Mouse (Mus musculus) kidney, embryonic 16.5 days (tissue): ENCODE results near the gene Olfr686. TPM values are rescaled to one million over a fixed set of nuclear protein-coding genes. Genes with fewer than 3 reads are reported as not detected.

Source experiments
- ATAC-seq: fragments of 200-750 bp; cut with Nextera tagmentation; 2 replicates; pipeline ENCODE4 v1.8.0; 2017; ENCODE audit warnings: moderate TSS enrichment; ENCODE audit not compliant: low FRiP score, low TSS enrichment
- H3K27ac ChIP-seq: fragments of 300-500 bp; sonication (generic); 2 replicates; pipeline ENCODE4 v1.5.1; 2014; ENCODE audit warnings: low read length
- H3K27me3 ChIP-seq: fragments of 300-500 bp; sonication (generic); 2 replicates; pipeline ENCODE4 v1.6.1; 2014; ENCODE audit warnings: low read length, control low read depth, mixed read lengths; ENCODE audit not compliant: insufficient read depth
- H3K36me3 ChIP-seq: fragments of 300-500 bp; sonication (generic); 2 replicates; pipeline ENCODE4 v1.6.1; 2014; ENCODE audit warnings: low read length, control low read depth, mixed read lengths; ENCODE audit not compliant: insufficient read depth
- H3K4me1 ChIP-seq: fragments of 300-500 bp; sonication (generic); 2 replicates; pipeline ENCODE4 v1.6.1; 2014; ENCODE audit warnings: low read length, control low read depth, mixed read lengths; ENCODE audit not compliant: insufficient read depth
- H3K4me2 ChIP-seq: fragments of 300-500 bp; sonication (generic); replicated peaks from 2 replicates; pipeline ENCODE4 v1.6.1; 2014; ENCODE audit warnings: low read depth, low read length
- H3K4me3 ChIP-seq: fragments of 300-500 bp; sonication (generic); 2 replicates; pipeline ENCODE4 v1.5.1; 2014; ENCODE audit warnings: mild to moderate bottlenecking, low read length
- H3K9ac ChIP-seq: fragments of 300-500 bp; sonication (generic); replicated peaks from 2 replicates; pipeline ENCODE4 v1.6.1; 2014; ENCODE audit warnings: low read length
- H3K9me3 ChIP-seq: fragments of 300-500 bp; sonication (generic); 2 replicates; pipeline ENCODE4 v1.6.1; 2016; ENCODE audit warnings: low read length, control low read depth
- WGBS: fragments of 180-500 bp; shearing (Covaris S2); extraction: QIAGEN DNeasy Blood & Tissue Kit; methylation state at CpG from one replicate; pipeline ENCODE4 v1.1.7; 2014; 5-methylcytosine and 5-hydroxymethylcytosine counted together
- polyA plus RNA-seq: library from polyadenylated mRNA; unstranded; fragments of >200 nt; fragmentation: Nextera tagmentation; extraction: Ambion mirVana; gene quantifications from 2 replicates; pipeline ENCODE4 v1.2.1, GENCODE M21; 2015

Gene Olfr686
- polyA plus RNA-seq = not detected in 2 replicates

DNA sequence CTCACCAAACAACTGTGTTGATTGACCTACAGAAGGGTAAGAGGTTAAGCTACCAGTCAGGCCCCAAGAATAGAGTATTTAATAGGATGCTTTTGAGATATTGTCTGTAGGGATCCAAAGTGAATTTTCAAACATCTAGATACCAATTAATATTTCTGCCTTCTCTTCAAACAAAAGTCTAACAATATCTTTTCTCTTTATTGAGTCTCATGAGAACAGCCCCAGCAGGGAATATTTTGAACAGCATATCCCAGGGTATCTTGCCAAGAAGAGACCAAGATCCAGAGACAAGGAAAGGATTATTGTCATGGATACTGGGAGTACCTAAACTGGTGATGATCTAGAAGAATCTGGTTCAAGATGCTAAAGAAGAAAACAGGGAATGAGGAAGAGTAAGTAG is at the start of gene Olfr686:
Olfr686 (minus strand) TSS at position 101 of the 400 bp plus-strand sequence.
- no peak within 1 kb of the TSS for H3K27ac ChIP-seq
- no peak within 1 kb of the TSS for H3K9ac ChIP-seq
- no peak for ATAC-seq
- H3K27me3 ChIP-seq = no peaks in the 10 kb centered on the region
- H3K4me2 ChIP-seq = no peak within 1 kb of the TSS
- H3K36me3 ChIP-seq = no peaks in the 10 kb centered on the region
- no peak within 1 kb of the TSS for H3K4me3 ChIP-seq
- H3K9me3 ChIP-seq = no peaks in the 10 kb centered on the region
- no peaks in the 10 kb centered on the region for H3K4me1 ChIP-seq

- 62% methylated on average over 5 of the region's 5 CpGs for WGBS
- no peak overlapping the region for H3K4me3 ChIP-seq
- no peaks in the 10 kb centered on the region for H3K36me3 ChIP-seq
- no peak for ATAC-seq
- no peaks in the 10 kb centered on the region for H3K4me1 ChIP-seq
- no peak overlapping the region for H3K27ac ChIP-seq
- H3K4me2 ChIP-seq = no peak overlapping the region
- H3K9ac ChIP-seq = no peak overlapping the region
- H3K9me3 ChIP-seq = no peaks in the 10 kb centered on the region
- no peaks in the 10 kb centered on the region for H3K27me3 ChIP-seq
These were observed 49.4 kb upstream of the Olfr686 start for GRCm38 (mm10) chr7:105256656-105257055.

- 61% methylated on average over 1 of the region's 1 CpGs for WGBS
- no peaks in the 10 kb centered on the region for H3K9me3 ChIP-seq
- no peak overlapping the region for H3K4me2 ChIP-seq
- no peak overlapping the region for H3K9ac ChIP-seq
- no peak overlapping the region for H3K27ac ChIP-seq
- no peak overlapping the region for H3K4me3 ChIP-seq
- no peaks in the 10 kb centered on the region for H3K27me3 ChIP-seq
- ATAC-seq = no peak
- H3K36me3 ChIP-seq = no peaks in the 10 kb centered on the region
- no peaks in the 10 kb centered on the region for H3K4me1 ChIP-seq
These were observed 40.9 kb upstream of the Olfr686 start for GRCm38 (mm10) chr7:105248197-105248596.

DNA sequence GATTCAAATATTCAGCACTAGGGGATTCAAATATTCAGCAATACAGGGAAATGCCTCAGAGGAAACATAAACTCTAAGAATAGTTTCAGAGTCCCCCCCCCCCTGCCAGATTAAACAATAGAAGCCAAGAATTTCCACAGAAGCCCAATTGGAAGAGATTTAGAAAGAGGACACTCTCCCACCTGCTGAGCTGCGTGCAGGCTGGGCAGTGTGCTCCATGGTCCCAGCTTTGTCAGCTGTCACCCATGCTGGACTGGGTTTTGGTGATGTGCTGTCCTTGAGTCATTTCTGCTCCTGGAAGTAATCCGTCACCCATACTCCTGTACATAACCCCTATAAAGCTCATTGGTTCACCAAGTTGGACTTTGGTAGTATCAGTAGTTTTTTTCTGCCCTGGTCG is 40.4 kb upstream of the Olfr686 start:
- Histone ChIP-seq H3K4me2 (no peak overlapping the region), H3K4me3 (no peak overlapping the region), H3K27me3 (no peaks in the 10 kb centered on the region), H3K4me1 (no peaks in the 10 kb centered on the region), H3K27ac (no peak overlapping the region), H3K9ac (no peak overlapping the region), H3K36me3 (no peaks in the 10 kb centered on the region), H3K9me3 (no peaks in the 10 kb centered on the region)
- ATAC-seq = no peak
- WGBS = 76% methylated on average over 3 of the region's 3 CpGs

GRCm38 (mm10) chr7:105229386-105229785 is 22.1 kb upstream of the Olfr686 start:
- 90% methylated on average over 2 of the region's 2 CpGs for WGBS
- ATAC-seq = no peak
- no peaks in the 10 kb centered on the region for H3K27me3 ChIP-seq

DNA sequence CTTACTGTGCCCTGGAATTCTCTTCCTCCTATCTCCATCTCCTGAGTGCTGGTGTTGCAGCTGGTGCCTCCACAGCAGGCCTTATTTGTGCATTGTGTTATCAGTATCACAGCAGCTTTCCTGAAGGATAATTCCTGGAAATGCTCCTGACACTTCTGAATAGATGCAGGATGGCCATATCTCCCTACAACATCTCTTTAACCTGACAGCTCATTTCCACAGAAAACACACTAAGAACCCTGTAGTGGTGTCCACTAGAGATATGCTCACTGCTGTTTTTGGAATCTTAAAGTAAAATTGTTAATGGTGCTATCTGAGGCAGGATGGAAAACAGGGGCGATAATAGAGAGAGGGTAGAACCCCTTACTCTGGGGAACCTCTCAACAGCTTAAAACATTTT is 20.9 kb upstream of the Olfr686 start:
- no peak overlapping the region for H3K4me3 ChIP-seq
- H3K36me3 ChIP-seq = no peaks in the 10 kb centered on the region
- H3K27ac ChIP-seq = no peak overlapping the region
- H3K9ac ChIP-seq = no peak overlapping the region
- peak; percentile 46 for ATAC-seq
- no peaks in the 10 kb centered on the region for H3K27me3 ChIP-seq
- no peaks in the 10 kb centered on the region for H3K9me3 ChIP-seq
- WGBS = 83% methylated on average over 1 of the region's 1 CpGs
- H3K4me1 ChIP-seq = no peaks in the 10 kb centered on the region
- no peak overlapping the region for H3K4me2 ChIP-seq

More at GRCm38 (mm10) chr7:105229386-105229785, 22.1 kb upstream of the Olfr686 start:
- Histone ChIP-seq H3K4me3 (no peak overlapping the region), H3K36me3 (no peaks in the 10 kb centered on the region), H3K9ac (no peak overlapping the region), H3K27ac (no peak overlapping the region), H3K4me2 (no peak overlapping the region), H3K9me3 (no peaks in the 10 kb centered on the region), H3K4me1 (no peaks in the 10 kb centered on the region)

GRCm38 (mm10) chr7:105226703-105227102 is 19.4 kb upstream of the Olfr686 start:
- Histone ChIP-seq H3K9me3 (no peaks in the 10 kb centered on the region), H3K4me3 (no peak overlapping the region), H3K27ac (no peak overlapping the region), H3K4me1 (no peaks in the 10 kb centered on the region), H3K4me2 (no peak overlapping the region), H3K27me3 (no peaks in the 10 kb centered on the region), H3K36me3 (no peaks in the 10 kb centered on the region), H3K9ac (no peak overlapping the region)
- no peak for ATAC-seq

GRCm38 (mm10) chr7:105226072-105226471 is 18.8 kb upstream of the Olfr686 start:
- no peak overlapping the region for H3K9ac ChIP-seq

DNA sequence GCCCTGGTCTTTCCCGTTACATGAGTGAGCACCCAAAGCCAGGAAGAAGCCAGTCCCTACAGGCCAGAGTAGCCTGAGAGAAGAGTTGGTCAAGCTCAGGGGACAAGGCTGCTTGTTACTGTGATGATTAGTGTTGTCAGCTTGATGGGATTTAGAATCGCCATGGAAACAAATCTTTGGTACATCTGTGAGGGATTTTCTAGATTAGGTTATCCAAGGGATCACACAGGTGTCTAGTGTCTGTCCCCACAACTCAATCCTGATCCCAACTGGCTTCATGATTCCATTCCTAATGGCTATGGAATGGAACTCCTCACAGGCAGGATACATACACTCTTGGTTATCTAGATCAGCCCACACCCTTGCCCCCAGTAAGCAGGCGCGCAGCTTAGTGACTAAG is 11.0 kb upstream of the Olfr686 start:
- Histone ChIP-seq H3K27me3 (no peaks in the 10 kb centered on the region), H3K4me2 (no peak overlapping the region), H3K4me1 (no peaks in the 10 kb centered on the region), H3K9ac (no peak overlapping the region), H3K36me3 (no peaks in the 10 kb centered on the region), H3K4me3 (no peak overlapping the region), H3K27ac (no peak overlapping the region), H3K9me3 (no peaks in the 10 kb centered on the region)
- WGBS = 74% methylated on average over 4 of the region's 4 CpGs
- no peak for ATAC-seq

More at GRCm38 (mm10) chr7:105226072-105226471, 18.8 kb upstream of the Olfr686 start:
- ATAC-seq = no peak
- H3K27me3 ChIP-seq = no peaks in the 10 kb centered on the region
- no peak overlapping the region for H3K27ac ChIP-seq
- no peaks in the 10 kb centered on the region for H3K4me1 ChIP-seq
- no peaks in the 10 kb centered on the region for H3K36me3 ChIP-seq
- no peak overlapping the region for H3K4me2 ChIP-seq
- no peaks in the 10 kb centered on the region for H3K9me3 ChIP-seq
- no peak overlapping the region for H3K4me3 ChIP-seq

DNA sequence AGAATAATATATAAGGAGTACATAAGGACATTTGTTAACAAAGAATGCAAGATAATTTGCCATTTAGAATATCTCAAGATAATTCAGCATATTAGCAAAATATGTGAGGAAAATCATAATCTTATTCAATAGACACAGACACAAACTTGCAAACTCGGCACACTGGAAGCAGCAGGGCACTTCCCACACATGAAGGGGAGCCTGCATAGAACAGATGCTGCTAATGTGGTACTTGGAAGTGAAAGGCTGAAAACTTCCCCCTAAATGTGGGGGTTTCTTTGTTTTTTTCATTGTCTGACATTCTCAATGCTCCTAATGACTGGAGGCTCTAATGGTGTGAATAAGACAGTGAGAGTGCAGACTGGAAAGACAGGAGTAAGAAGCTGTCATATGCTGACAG is 7.5 kb upstream of the Olfr686 start:
- Histone ChIP-seq H3K9ac (no peak overlapping the region), H3K36me3 (no peaks in the 10 kb centered on the region), H3K4me1 (no peaks in the 10 kb centered on the region), H3K9me3 (no peaks in the 10 kb centered on the region), H3K4me3 (no peak overlapping the region), H3K4me2 (no peak overlapping the region), H3K27me3 (no peaks in the 10 kb centered on the region), H3K27ac (no peak overlapping the region)
- ATAC-seq = no peak
- 50% methylated on average over 1 of the region's 1 CpGs for WGBS

- Histone ChIP-seq H3K36me3 (no peaks in the 10 kb centered on the region), H3K9ac (no peak within 1 kb of the TSS), H3K9me3 (no peaks in the 10 kb centered on the region), H3K4me2 (no peak within 1 kb of the TSS), H3K4me1 (no peaks in the 10 kb centered on the region), H3K4me3 (no peak within 1 kb of the TSS), H3K27me3 (no peaks in the 10 kb centered on the region), H3K27ac (no peak within 1 kb of the TSS)
- ATAC-seq = no peak
- 86% methylated on average over 1 of the region's 1 CpGs for WGBS
These were observed 21.4 kb downstream of the Olfr686 start, which contains the start of gene Olfr685 for GRCm38 (mm10) chr7:105185912-105186311. Gene Olfr685 (minus strand): TSS chr7:105186012.
